Mouse (Mus musculus): ENCODE results near the gene Slc35a1.
"Not testable (repeated sequence)": the region's sequence is repeated elsewhere in the genome, so short reads cannot be mapped to it uniquely, and the experiment has no call there.

GRCm38 (mm10) chr4:34725710-34726109 lies 38.5 kb upstream of the Slc35a1 start:
- TF ChIP-seq FLI1 (IDR thresholded peaks at IDR 0.05; ENCODE audit: low read length); GATA1 (IDR thresholded peaks at IDR 0.05; ENCODE audit: borderline replicate concordance, low read length): not testable (repeated sequence)
